Mouse (Mus musculus) lung, postnatal 0 days (tissue): ENCODE measurements around the gene Rfx5. TPM values are rescaled to one million over a fixed set of nuclear protein-coding genes. Genes with fewer than 3 reads are reported as not detected.

ENCODE experiments used
- ATAC-seq: fragments of 200-750 bp; cut with Nextera tagmentation; 2 replicates; pipeline ENCODE4 v1.8.0; 2017; ENCODE audit warnings: moderate library complexity
- DNase-seq: peaks from one replicate; pipeline ENCODE4 v3.0.0-alpha.2; 2016; ENCODE audit warnings: low spot score
- H3K27ac ChIP-seq: fragments of 300-500 bp; sonication (generic); 2 replicates; pipeline ENCODE4 v1.5.1; 2014; ENCODE audit warnings: antibody characterized with exemption, mild to moderate bottlenecking, low read length, mixed read lengths
- H3K27me3 ChIP-seq: fragments of 300-500 bp; sonication (generic); replicated peaks from 2 replicates; pipeline ENCODE4 v1.6.1; 2014; ENCODE audit warnings: low read length, mixed read lengths; ENCODE audit not compliant: insufficient read depth
- H3K36me3 ChIP-seq: fragments of 300-500 bp; sonication (generic); 2 replicates; pipeline ENCODE4 v1.6.1; 2014; ENCODE audit warnings: low read length, mixed read lengths; ENCODE audit not compliant: insufficient read depth
- H3K4me1 ChIP-seq: fragments of 300-500 bp; sonication (generic); 2 replicates; pipeline ENCODE4 v1.6.1; 2014; ENCODE audit warnings: antibody characterized with exemption, low read depth, low read length, mixed read lengths; ENCODE audit not compliant: insufficient read depth
- H3K4me2 ChIP-seq: fragments of 300-500 bp; sonication (generic); replicated peaks from 2 replicates; pipeline ENCODE4 v1.6.1; 2014; ENCODE audit warnings: low read depth, mild to moderate bottlenecking, low read length, moderate library complexity, mixed read lengths
- H3K4me3 ChIP-seq: fragments of 300-500 bp; sonication (generic); 2 replicates; pipeline ENCODE4 v1.5.1; 2014; ENCODE audit warnings: low read depth, low read length
- H3K9ac ChIP-seq: fragments of 300-500 bp; sonication (generic); replicated peaks from 2 replicates; pipeline ENCODE4 v1.6.1; 2014; ENCODE audit warnings: low read depth, mild to moderate bottlenecking
- H3K9me3 ChIP-seq: fragments of 300-500 bp; sonication (generic); 2 replicates; pipeline ENCODE4 v1.6.1; 2016; ENCODE audit warnings: low read length, mixed read lengths
- CTCF ChIP-seq: IDR thresholded peaks from 2 replicates; pipeline ENCODE4 v1.5.1; 2016; ENCODE audit warnings: antibody characterized with exemption, mild to moderate bottlenecking
- EP300 ChIP-seq: IDR thresholded peaks from 2 replicates; pipeline ENCODE4 v1.6.1; 2016; ENCODE audit warnings: antibody characterized with exemption, mild to moderate bottlenecking, control low read depth
- WGBS: fragments of 180-500 bp; shearing (Covaris S2); extraction: QIAGEN DNeasy Blood & Tissue Kit; methylation state at CpG from one replicate; pipeline ENCODE4 v1.1.7; 2014; 5-methylcytosine and 5-hydroxymethylcytosine counted together
- polyA plus RNA-seq: library from polyadenylated mRNA; unstranded; fragments of >200 nt; fragmentation: Nextera tagmentation; extraction: Ambion mirVana; gene quantifications from 2 replicates; pipeline ENCODE4 v1.2.1, GENCODE M21; 2015

The Rfx5 gene
- polyA plus RNA-seq, 1 experiment from 2014 or later, result 3.3 TPM

DNA sequence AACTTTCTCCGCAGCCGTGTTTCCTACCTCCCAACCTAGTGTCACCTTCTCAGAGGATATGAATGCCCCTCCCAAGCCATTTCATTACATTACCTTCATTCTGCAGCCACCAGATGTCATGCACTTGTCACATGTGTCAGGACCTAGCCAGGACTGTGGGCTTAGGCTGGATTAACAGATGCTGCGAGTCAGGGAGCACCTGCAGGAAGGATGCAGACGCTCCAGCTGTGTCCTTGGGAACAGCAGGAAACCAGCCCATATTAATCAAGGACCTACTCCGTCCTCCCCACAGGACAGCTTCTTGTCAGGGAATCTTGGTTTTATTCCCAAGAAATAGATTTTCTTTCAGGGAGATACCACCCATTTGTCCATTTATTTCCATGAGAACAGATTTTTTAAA lies 6.4 kb downstream of the Rfx5 start:
- Histone ChIP-seq H3K9ac (no peak overlapping the region), H3K4me3 (no peak overlapping the region), H3K4me2 (no peak overlapping the region), H3K4me1 (no peaks in the 10 kb centered on the region), H3K36me3 (peaks cover 4% of the 10 kb centered on the region; the same call in 1 of the 2 replicates), H3K27ac (no peak overlapping the region), H3K27me3 (no peaks in the 10 kb centered on the region), H3K9me3 (no peaks in the 10 kb centered on the region)
- DNase-seq (no peak), ATAC-seq (no peak)
- WGBS, result 50% methylated on average over 5 of the region's 5 CpGs
- no peak for TF ChIP-seq CTCF
- TF ChIP-seq EP300, result no peak

DNA sequence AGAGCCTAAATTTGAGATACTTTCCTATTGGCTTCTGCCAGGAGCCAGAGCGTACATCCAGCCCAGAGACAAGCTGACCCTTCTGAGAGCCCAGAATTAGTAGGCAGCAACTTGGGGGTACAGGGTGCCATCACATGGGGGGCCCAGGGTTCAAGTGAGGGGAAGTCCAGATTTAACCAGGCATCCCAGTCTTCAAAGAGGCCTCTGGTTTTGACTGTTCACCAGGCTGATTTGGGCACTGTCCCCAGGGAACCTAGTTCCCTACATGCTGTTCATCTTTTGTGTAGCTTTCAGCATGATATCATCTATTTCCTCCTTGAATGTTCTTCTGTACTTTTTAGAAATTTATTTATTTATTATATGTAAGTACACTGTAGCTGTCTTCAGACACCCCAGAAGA lies 11.1 kb downstream of the Rfx5 start:
- no peak overlapping the region for H3K4me3 ChIP-seq
- no peak for ATAC-seq
- no peaks in the 10 kb centered on the region for H3K9me3 ChIP-seq
- no peaks in the 10 kb centered on the region for H3K27me3 ChIP-seq
- no peaks in the 10 kb centered on the region for H3K4me1 ChIP-seq
- DNase-seq, result no peak
- 93% methylated on average over 1 of the region's 1 CpGs for WGBS
- no peak for TF ChIP-seq CTCF
- TF ChIP-seq EP300, result no peak
- no peak overlapping the region for H3K27ac ChIP-seq
- H3K9ac ChIP-seq, result no peak overlapping the region
- no peak overlapping the region for H3K4me2 ChIP-seq
- no peaks in the 10 kb centered on the region for H3K36me3 ChIP-seq

GRCm38 (mm10) chr3:94965878-94966277 lies 12.0 kb downstream of the Rfx5 start:
- ATAC-seq, result no peak
- no peak for DNase-seq
- Histone ChIP-seq H3K4me1 (no peaks in the 10 kb centered on the region), H3K9ac (no peak overlapping the region), H3K27me3 (no peaks in the 10 kb centered on the region), H3K36me3 (no peaks in the 10 kb centered on the region), H3K27ac (no peak overlapping the region), H3K4me2 (no peak overlapping the region), H3K4me3 (no peak overlapping the region), H3K9me3 (no peaks in the 10 kb centered on the region)
- 52% methylated on average over 1 of the region's 1 CpGs for WGBS
- TF ChIP-seq CTCF, result no peak
- no peak for TF ChIP-seq EP300

- WGBS, result 71% methylated on average over 3 of the region's 3 CpGs
- TF ChIP-seq CTCF (no peak), EP300 (no peak)
- Histone ChIP-seq H3K9me3 (no peaks in the 10 kb centered on the region), H3K4me1 (peaks cover 12% of the 10 kb centered on the region; the same call in 1 of the 2 replicates), H3K36me3 (no peaks in the 10 kb centered on the region), H3K4me2 (no peak overlapping the region), H3K27me3 (no peaks in the 10 kb centered on the region), H3K9ac (no peak overlapping the region), H3K4me3 (no peak overlapping the region), H3K27ac (no peak overlapping the region)
- DNase-seq (no peak), ATAC-seq (no peak)
Observed at GRCm38 (mm10) chr3:94972552-94972951, 18.7 kb downstream of the Rfx5 start.

DNA sequence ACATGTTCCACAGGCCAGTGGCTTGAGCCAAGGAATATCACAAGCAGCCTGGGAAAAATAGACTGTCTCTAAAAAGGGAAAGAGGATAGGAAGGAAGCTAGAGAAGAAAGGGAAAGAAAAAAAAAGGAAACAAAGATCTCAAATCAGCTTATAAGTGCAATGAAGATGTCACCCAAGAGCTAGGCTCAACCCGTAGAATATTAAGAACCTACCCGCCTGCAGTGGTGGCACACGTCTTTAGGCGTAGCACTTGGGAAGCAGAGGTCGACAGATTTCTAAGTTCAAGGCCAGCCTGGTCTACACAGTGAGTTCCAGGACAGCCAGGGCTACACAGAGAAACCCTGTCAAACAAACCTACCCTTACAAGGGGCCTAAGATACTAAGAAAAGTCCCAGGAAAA lies 19.7 kb downstream of the Rfx5 start:
- H3K27ac ChIP-seq, result no peak overlapping the region
- H3K36me3 ChIP-seq, result no peaks in the 10 kb centered on the region
- DNase-seq, result no peak
- H3K4me2 ChIP-seq, result peak overlapping the region; percentile 73; the same call in 1 of the 2 replicates
- H3K27me3 ChIP-seq, result no peaks in the 10 kb centered on the region
- H3K9me3 ChIP-seq, result no peaks in the 10 kb centered on the region
- no peak overlapping the region for H3K9ac ChIP-seq
- H3K4me3 ChIP-seq, result no peak overlapping the region
- WGBS, result 85% methylated on average over 5 of the region's 5 CpGs
- peaks cover 12% of the 10 kb centered on the region; the same call in 1 of the 2 replicates for H3K4me1 ChIP-seq
- ATAC-seq, result no peak
- TF ChIP-seq CTCF (no peak), EP300 (no peak)

DNA sequence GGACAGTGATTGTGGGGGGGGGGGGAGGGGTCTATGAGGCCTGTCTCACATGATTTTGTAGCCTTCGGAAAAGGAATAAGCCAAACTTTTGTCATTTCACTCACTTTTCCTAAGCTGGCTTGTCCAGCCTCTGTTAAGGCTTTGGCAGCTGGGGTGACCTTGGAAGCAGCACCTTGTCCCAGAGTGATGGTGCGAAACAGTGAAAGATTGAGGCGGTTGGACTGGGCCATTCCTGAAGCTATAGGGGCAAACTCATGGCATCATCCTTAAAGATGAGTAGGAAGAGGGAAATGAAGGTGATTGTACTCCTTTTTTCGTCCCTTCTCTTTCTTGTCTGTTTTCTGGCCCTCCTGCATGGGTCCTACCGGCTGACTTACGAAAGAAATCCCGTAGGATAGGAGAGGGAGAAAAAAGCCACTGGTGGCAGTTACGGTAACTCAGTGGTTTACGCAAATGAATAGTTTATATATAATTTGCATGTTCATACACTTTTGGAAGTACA lies 20.2 kb downstream of the Rfx5 start:
- no peak for DNase-seq
- no peak overlapping the region for H3K27ac ChIP-seq
- H3K4me2 ChIP-seq, result peak overlapping the region; percentile 73
- no peaks in the 10 kb centered on the region for H3K27me3 ChIP-seq
- no peaks in the 10 kb centered on the region for H3K9me3 ChIP-seq
- no peaks in the 10 kb centered on the region for H3K36me3 ChIP-seq
- 23% methylated on average over 9 of the region's 9 CpGs for WGBS
- H3K9ac ChIP-seq, result peak overlapping the region; percentile 36; the same call in 1 of the 2 replicates
- TF ChIP-seq CTCF (no peak), EP300 (no peak)
- peak; percentile 10 for ATAC-seq
- peaks cover 12% of the 10 kb centered on the region; the same call in 1 of the 2 replicates for H3K4me1 ChIP-seq
- H3K4me3 ChIP-seq, result peak overlapping the region; percentile 94
